Mouse (Mus musculus): ENCODE measurements at regions not wholly inside any gene's neighbourhood (a gene's known extent, or its start where the extent isn't known, plus 50 kb on each side); places are given as distances from the start of the nearest gene placed in this dataset.

- in situ Hi-C loops (cut with MboI) = loop anchor here (5.0 kb wide), 1 partner anchor 113 kb away; no protein-coding TSS in a partner anchor
Measured at GRCm38 (mm10) chr3:106879994-106880393, 53.9 kb upstream of the Olfr266 start.

GRCm38 (mm10) chr3:106903198-106903597 is 77.1 kb upstream of the Olfr266 start:
- in situ Hi-C loops (cut with MboI) = no loop called here

- in situ Hi-C loops (cut with MboI) = no loop called here
Measured at GRCm38 (mm10) chr3:106906668-106907067, 80.6 kb upstream of the Olfr266 start.

- in situ Hi-C loops (cut with MboI) = loop anchor here (5.0 kb wide), 1 partner anchor 141 kb away; no protein-coding TSS in a partner anchor
Measured at GRCm38 (mm10) chr3:106936067-106936466, 99.9 kb upstream of the Kcna3 start.

GRCm38 (mm10) chr3:106940095-106940494 is 95.9 kb upstream of the Kcna3 start:
- in situ Hi-C loops (cut with MboI) = no loop called here

- in situ Hi-C loops (cut with MboI) = no loop called here
Measured at GRCm38 (mm10) chr3:106955555-106956446, 80.2 kb upstream of the Kcna3 start.

GRCm38 (mm10) chr3:106957162-106957895 is 78.6 kb upstream of the Kcna3 start:
- in situ Hi-C loops (cut with MboI) = no loop called here

GRCm38 (mm10) chr3:106958194-106958593 is 77.8 kb upstream of the Kcna3 start:
- in situ Hi-C loops (cut with MboI) = no loop called here

GRCm38 (mm10) chr3:106960596-106960995 is 75.4 kb upstream of the Kcna3 start:
- in situ Hi-C loops (cut with MboI) = no loop called here

GRCm38 (mm10) chr3:106962466-106962865 is 73.5 kb upstream of the Kcna3 start:
- in situ Hi-C loops (cut with MboI) = no loop called here

- in situ Hi-C loops (cut with MboI) = no loop called here
Measured at GRCm38 (mm10) chr3:106966198-106966597, 69.8 kb upstream of the Kcna3 start.

- in situ Hi-C loops (cut with MboI) = no loop called here
Measured at GRCm38 (mm10) chr3:106967479-106967878, 68.5 kb upstream of the Kcna3 start.

- in situ Hi-C loops (cut with MboI) = no loop called here
Measured at GRCm38 (mm10) chr3:106974114-106974789, 61.7 kb upstream of the Kcna3 start.

GRCm38 (mm10) chr3:106978728-106979127 is 57.2 kb upstream of the Kcna3 start:
- in situ Hi-C loops (cut with MboI) = no loop called here

- in situ Hi-C loops (cut with MboI) = no loop called here
Measured at GRCm38 (mm10) chr3:106980914-106981313, 55.1 kb upstream of the Kcna3 start.

GRCm38 (mm10) chr3:106981323-106981722 is 54.6 kb upstream of the Kcna3 start:
- in situ Hi-C loops (cut with MboI) = no loop called here

- in situ Hi-C loops (cut with MboI) = no loop called here
Measured at GRCm38 (mm10) chr3:106984231-106984630, 51.7 kb upstream of the Kcna3 start.

All from mature B cell (primary cell).